Mouse (Mus musculus) heart, postnatal 0 days (tissue): ENCODE results near the gene Tgfbr3. TPM values are rescaled to one million over a fixed set of nuclear protein-coding genes. Genes with fewer than 3 reads are reported as not detected.

Source experiments
- ATAC-seq: fragments of 200-750 bp; cut with Nextera tagmentation; 2 replicates; pipeline ENCODE4 v1.8.0; 2017; ENCODE audit warnings: low read depth, moderate number of reproducible peaks, moderate library complexity; ENCODE audit not compliant: insufficient read depth
- DNase-seq: peaks from one replicate; pipeline ENCODE4 v3.0.0-alpha.2; 2016; ENCODE audit warnings: low spot score
- H3K27ac ChIP-seq: fragments of 300-500 bp; sonication (generic); 2 replicates; pipeline ENCODE4 v1.5.1; 2014; ENCODE audit warnings: low read depth, mild to moderate bottlenecking
- H3K27me3 ChIP-seq: fragments of 300-500 bp; sonication (generic); 2 replicates; pipeline ENCODE4 v1.6.1; 2014; ENCODE audit warnings: low read length, mixed read lengths; ENCODE audit not compliant: control insufficient read depth, insufficient read depth
- H3K36me3 ChIP-seq: fragments of 300-500 bp; sonication (generic); replicated peaks from 2 replicates; pipeline ENCODE4 v1.6.1; 2014; ENCODE audit warnings: low read length, mixed read lengths; ENCODE audit not compliant: control insufficient read depth, insufficient read depth
- H3K4me1 ChIP-seq: fragments of 300-500 bp; sonication (generic); 2 replicates; pipeline ENCODE4 v1.6.1; 2014; ENCODE audit warnings: antibody characterized with exemption; ENCODE audit not compliant: control insufficient read depth, insufficient read depth
- H3K4me2 ChIP-seq: fragments of 300-500 bp; sonication (generic); 2 replicates; pipeline ENCODE4 v1.6.1; 2014; ENCODE audit warnings: low read depth, mild to moderate bottlenecking, low read length, moderate library complexity
- H3K4me3 ChIP-seq: fragments of 300-500 bp; sonication (generic); 2 replicates; pipeline ENCODE4 v1.5.1; 2014; ENCODE audit warnings: low read depth, low read length
- H3K9ac ChIP-seq: fragments of 300-500 bp; sonication (generic); replicated peaks from 2 replicates; pipeline ENCODE4 v1.6.1; 2014; ENCODE audit warnings: low read depth, low read length, mixed read lengths
- H3K9me3 ChIP-seq: fragments of 300-500 bp; sonication (generic); replicated peaks from 2 replicates; pipeline ENCODE4 v1.6.1; 2016; ENCODE audit warnings: low read length; ENCODE audit not compliant: control insufficient read depth
- CTCF ChIP-seq: IDR thresholded peaks from 2 replicates; pipeline ENCODE4 v1.5.1; 2016; ENCODE audit warnings: antibody characterized with exemption, control low read depth, low read depth
- EP300 ChIP-seq: IDR thresholded peaks from 2 replicates; pipeline ENCODE4 v1.6.1; 2016; ENCODE audit warnings: antibody characterized with exemption, low read depth
- whole genome bisulfite sequencing: fragments of 180-500 bp; shearing (Covaris S2); extraction: QIAGEN DNeasy Blood & Tissue Kit; methylation state at CpG from one replicate; pipeline ENCODE4 v1.1.7; 2014; 5-methylcytosine and 5-hydroxymethylcytosine counted together
- polyA plus RNA-seq: library from polyadenylated mRNA; unstranded; fragments of >200 nt; fragmentation: Nextera tagmentation; extraction: Ambion mirVana; gene quantifications from 2 replicates; pipeline ENCODE4 v1.2.1, GENCODE M21; 2015
- total RNA-seq: library from RNA; depleted of rRNA; stranded (reverse); fragments of >200 nt; gene quantifications from 2 replicates; pipeline ENCODE4 v1.2.3, GENCODE M21; 2014; ENCODE audit warnings: low replicate concordance

Tgfbr3 gene
- total and polyA plus RNA-seq, 2 experiments from 2014 or later, result 11.8 to 60.6 TPM

DNA sequence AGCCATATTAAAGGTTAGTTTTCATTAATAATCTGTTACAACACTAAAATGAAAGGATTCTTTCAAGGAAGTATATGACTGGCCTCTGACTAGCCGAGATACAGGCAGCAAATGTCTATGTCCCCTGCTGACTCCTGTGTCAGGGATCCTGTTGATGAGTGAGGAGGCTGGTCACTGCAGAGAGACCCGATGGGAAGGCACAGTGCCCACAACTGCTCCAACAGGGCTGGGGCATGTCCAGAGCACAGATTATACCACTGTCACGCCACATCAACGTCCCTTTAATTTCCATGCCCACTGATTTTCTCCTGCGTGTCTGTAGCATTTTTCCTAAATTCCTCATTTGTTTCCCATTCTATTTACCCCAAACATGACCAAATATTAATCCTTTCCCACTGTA is 146.0 kb downstream of the Tgfbr3 start:
- Histone ChIP-seq H3K27me3 (no peaks in the 10 kb centered on the region), H3K4me2 (no peak overlapping the region), H3K4me1 (peaks cover 29% of the 10 kb centered on the region), H3K9me3 (no peaks in the 10 kb centered on the region), H3K27ac (no peak overlapping the region), H3K9ac (no peak overlapping the region), H3K36me3 (peaks cover 45% of the 10 kb centered on the region), H3K4me3 (no peak overlapping the region)
- 89% methylated on average over 5 of the region's 5 CpGs for WGBS
- ATAC-seq, result no peak
- no peak for TF ChIP-seq EP300
- TF ChIP-seq CTCF, result no peak
- no peak for DNase-seq

DNA sequence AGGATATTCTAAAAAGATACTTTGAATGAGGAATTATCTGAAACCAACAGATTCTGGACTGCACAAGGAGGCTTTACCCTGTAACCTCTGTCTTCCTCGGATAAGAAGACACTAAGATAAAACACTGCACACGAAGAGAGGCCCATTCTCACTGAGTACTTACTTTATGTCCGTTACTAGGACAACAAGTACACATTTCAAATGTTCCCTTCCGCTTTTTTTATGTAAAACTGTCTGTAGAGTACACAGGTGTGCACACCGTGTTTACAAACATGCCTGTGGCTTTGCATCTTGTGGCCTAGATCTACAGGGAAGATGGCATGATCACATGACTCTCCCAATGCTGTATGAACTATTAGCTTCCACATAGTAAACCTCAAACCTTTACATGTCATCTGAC is 146.6 kb downstream of the Tgfbr3 start:
- Histone ChIP-seq H3K4me1 (peaks cover 23% of the 10 kb centered on the region), H3K9ac (no peak overlapping the region), H3K4me3 (no peak overlapping the region), H3K27me3 (no peaks in the 10 kb centered on the region), H3K4me2 (no peak overlapping the region), H3K27ac (no peak overlapping the region), H3K9me3 (no peaks in the 10 kb centered on the region), H3K36me3 (peaks cover 49% of the 10 kb centered on the region)
- TF ChIP-seq CTCF (no peak), EP300 (no peak)
- no peak for DNase-seq
- WGBS, result 79% methylated on average over 5 of the region's 5 CpGs
- ATAC-seq, result no peak

DNA sequence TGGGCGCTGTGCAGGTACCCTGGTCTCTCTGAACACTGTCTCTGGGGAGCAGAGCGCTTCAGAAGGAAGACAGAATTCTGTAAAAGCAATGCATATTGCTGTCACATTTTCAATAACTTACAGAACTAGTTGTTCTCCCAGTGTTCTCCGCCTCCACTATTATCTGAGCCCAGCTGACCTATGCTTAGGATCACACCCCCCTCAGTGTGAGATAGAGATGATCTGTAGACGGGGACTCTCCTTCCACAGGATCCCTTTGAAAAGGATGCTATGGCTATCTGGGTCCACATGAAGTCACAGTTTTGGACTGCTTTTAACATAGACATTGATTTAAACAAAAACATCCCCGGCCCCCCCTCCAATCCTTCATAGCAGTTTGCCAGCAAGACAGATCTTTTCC is 148.1 kb downstream of the Tgfbr3 start:
- no peak overlapping the region for H3K4me2 ChIP-seq
- H3K9ac ChIP-seq, result no peak overlapping the region
- DNase-seq (no peak), ATAC-seq (no peak)
- no peak overlapping the region for H3K4me3 ChIP-seq
- no peak overlapping the region for H3K27ac ChIP-seq
- TF ChIP-seq EP300 (no peak), CTCF (no peak)
- H3K9me3 ChIP-seq, result no peaks in the 10 kb centered on the region
- WGBS, result 75% methylated on average over 5 of the region's 5 CpGs
- H3K36me3 ChIP-seq, result peaks cover 59% of the 10 kb centered on the region
- peaks cover 9% of the 10 kb centered on the region for H3K4me1 ChIP-seq
- no peaks in the 10 kb centered on the region for H3K27me3 ChIP-seq

DNA sequence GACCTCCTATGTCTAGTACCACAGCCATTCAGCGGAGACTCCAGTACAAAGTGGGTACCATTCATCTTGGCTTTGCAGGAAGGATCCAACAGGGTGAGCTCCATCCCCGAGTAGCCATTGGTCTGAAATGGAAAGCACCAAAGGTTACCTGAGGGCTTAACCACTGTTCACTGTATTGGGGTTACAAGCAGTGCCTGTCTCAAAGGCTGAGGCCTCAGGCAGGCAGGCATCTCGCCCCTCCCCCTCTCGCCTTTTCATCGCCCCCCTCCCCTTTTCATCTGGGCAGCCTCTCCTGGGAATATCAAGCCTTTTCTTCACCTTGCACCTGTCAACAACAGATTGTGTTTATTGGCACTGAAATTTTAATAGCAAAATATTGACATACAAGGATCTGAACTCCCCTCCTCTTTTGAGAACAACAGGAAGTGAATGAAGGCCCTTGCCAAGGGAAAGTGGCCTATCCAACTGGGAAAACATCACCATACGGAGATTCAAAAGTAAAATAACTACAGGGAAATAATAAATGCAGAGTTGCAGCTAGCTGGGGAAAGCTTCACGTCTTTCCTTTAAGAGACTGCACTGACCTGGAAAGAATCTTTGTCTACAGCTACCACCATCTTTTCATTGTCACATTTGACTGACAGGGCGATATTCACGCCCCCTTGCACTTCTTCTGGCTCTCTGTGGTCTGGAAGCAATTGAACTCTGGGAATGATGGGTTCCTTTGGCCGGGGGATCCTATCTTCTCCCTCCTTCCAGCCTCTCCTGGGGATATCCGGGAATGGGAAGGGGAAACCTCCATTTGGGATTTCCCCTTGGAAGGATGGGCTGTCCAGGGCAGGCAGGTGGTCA is 149.4 kb downstream of the Tgfbr3 start:
- no peak for ATAC-seq
- H3K4me1 ChIP-seq, result peaks cover 8% of the 10 kb centered on the region; the same call in 1 of the 2 replicates
- TF ChIP-seq CTCF (no peak), EP300 (no peak)
- no peak for DNase-seq
- 77% methylated on average over 11 of the region's 11 CpGs for WGBS
- no peaks in the 10 kb centered on the region for H3K27me3 ChIP-seq
- no peak overlapping the region for H3K27ac ChIP-seq
- no peak overlapping the region for H3K9ac ChIP-seq
- H3K4me2 ChIP-seq, result no peak overlapping the region
- peaks cover 71% of the 10 kb centered on the region for H3K36me3 ChIP-seq
- no peaks in the 10 kb centered on the region for H3K9me3 ChIP-seq
- H3K4me3 ChIP-seq, result no peak overlapping the region

DNA sequence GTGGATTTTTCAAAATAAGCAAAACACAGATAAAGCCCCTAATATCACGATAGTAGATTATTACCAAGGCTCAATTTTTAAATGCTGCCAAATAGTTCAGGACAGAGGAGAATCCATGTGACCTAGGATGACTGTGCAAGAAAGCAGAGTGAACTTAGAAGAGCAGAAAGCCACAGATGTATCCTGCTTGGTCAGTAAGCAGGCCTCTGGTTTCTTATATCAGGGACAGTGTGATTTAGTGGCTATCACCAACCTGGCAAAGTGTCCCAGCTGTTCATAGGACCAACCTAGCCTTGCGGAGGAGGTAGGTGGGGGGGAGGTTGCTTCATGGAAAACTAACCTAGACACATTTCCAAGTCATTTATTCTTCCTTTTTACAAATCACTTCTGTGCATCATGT is 156.1 kb downstream of the Tgfbr3 start:
- Histone ChIP-seq H3K4me1 (peaks cover 25% of the 10 kb centered on the region), H3K9ac (no peak overlapping the region), H3K4me2 (no peak overlapping the region), H3K9me3 (no peaks in the 10 kb centered on the region), H3K27ac (no peak overlapping the region), H3K4me3 (no peak overlapping the region), H3K36me3 (peaks cover 77% of the 10 kb centered on the region), H3K27me3 (no peaks in the 10 kb centered on the region)
- ATAC-seq (no peak), DNase-seq (no peak)
- WGBS, result 86% methylated on average over 2 of the region's 2 CpGs
- no peak for TF ChIP-seq EP300
- no peak for TF ChIP-seq CTCF

DNA sequence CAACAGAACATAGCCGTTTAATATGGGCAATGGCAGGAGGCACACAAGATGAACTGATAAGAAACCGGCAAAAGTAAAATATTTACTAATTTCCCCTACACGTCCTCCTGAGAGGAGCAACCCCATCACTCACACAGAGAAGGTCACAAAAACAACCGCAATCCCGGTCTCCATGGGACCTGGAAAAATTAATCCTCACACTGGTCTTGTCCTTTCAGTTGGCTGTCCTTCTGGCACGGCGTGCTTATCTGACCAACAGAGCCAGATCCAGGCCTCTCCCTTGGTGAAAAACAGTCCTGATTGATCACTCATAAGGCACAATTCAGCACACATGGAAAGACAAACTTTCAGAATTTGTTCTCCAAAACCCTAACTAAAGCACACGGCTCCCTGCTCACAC is 157.2 kb downstream of the Tgfbr3 start:
- no peak for ATAC-seq
- Histone ChIP-seq H3K4me2 (no peak overlapping the region), H3K27me3 (no peaks in the 10 kb centered on the region), H3K9ac (no peak overlapping the region), H3K36me3 (peaks cover 75% of the 10 kb centered on the region), H3K9me3 (no peaks in the 10 kb centered on the region), H3K27ac (no peak overlapping the region), H3K4me1 (peaks cover 25% of the 10 kb centered on the region), H3K4me3 (no peak overlapping the region)
- no peak for DNase-seq
- WGBS, result 71% methylated on average over 8 of the region's 8 CpGs
- no peak for TF ChIP-seq EP300
- TF ChIP-seq CTCF, result no peak
